Mouse (Mus musculus) ovary, adult 18-20 months (tissue): Measurements from ENCODE around the gene Nat10.

Experiments used
- DNase-seq: peaks from one replicate; pipeline ENCODE4 v3.0.0; 2022; ENCODE audit warnings: low spot score, mixed read lengths

The Nat10 gene

GRCm38 (mm10) chr2:103745481-103745880, 15.6 kb downstream of the Nat10 start:
- DNase-seq, result no peak

- no peak for DNase-seq
These were observed 17.1 kb downstream of the Nat10 start for GRCm38 (mm10) chr2:103743988-103744387.

- no peak for DNase-seq
These were observed 17.5 kb downstream of the Nat10 start for GRCm38 (mm10) chr2:103743536-103743935.

GRCm38 (mm10) chr2:103742821-103743220, 18.2 kb downstream of the Nat10 start:
- no peak for DNase-seq

GRCm38 (mm10) chr2:103731423-103731822, 29.6 kb downstream of the Nat10 start:
- no peak for DNase-seq

DNA sequence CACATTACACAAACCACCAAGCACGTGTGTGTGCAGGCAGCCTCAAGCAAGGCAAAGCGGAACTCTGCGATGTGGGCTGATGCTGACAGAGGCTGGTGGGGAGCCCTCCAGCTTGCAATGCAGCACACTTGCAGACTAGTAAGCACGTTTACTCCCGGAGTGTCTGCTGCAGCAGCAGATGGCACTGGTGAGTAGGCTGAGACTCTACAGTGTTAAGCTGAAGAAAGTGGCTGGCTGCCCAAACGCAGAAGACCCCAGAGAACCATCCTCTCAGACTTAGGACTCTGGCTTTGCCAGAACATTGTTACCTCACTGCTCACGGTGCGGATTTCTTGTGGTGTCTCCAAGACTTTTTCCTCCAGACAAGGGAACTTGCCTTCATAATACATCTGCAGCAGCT, 30.1 kb downstream of the Nat10 start:
- no peak for DNase-seq

DNA sequence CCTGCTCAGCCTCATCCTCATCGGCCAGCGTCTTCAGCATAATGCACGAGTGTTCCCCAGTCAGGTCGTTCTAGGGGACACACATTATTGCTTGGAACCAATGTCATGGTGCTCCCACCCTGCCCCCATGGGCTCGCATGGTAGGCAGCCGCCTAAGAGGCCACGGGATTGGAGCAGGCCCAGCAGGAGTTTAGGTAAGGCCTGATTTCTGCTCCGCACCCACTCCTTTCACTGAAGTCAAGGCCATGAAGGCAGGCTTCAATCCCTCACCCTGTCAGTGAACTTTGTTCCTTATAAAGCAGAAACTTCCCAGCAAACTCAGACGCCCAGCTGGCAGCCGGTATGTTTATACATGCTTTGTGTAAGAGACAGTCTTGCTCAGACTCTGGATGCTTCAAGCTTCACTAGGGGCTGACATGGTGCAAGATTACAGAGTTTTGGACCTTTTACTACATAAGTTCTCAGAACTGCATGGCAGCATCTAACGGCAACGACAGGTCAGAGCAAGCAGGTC, 33.0 kb downstream of the Nat10 start:
- DNase-seq, result no peak

DNA sequence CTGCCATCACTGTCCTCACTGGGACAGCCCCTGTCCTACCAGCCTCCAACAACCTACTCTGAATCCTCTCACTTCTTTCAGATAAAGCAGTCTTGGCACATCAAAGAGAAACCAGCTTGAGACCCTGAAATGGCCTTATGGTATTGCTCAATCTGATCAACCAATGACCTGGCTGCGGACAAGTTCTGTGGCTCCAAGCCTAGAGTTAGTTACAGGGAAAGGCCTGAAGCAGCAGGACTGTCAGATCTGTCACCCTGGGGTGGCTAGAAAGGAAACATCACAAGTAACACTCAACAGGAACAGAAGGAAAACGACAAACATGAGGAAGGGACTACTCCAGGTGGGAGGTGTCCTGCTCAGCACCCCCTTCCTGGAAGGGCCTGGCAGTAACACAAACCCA, 36.5 kb downstream of the Nat10 start:
- no peak for DNase-seq

DNA sequence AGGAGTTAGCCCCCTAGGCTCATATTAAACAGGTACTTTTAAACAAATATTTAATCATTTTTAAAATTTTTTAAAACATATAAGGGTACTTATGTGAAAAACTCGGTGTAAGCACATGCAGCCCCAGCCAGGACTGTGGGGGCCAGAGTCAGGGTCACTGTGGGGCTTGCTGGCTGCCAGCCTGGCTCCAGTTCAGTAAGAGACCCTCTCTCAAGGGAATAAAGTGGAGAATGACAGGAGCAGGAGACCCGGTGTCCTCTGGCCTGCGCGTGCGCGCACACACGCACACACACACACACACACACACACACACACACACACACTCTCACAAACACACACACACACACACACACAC, 41.8 kb downstream of the Nat10 start:
- DNase-seq, result no peak

DNA sequence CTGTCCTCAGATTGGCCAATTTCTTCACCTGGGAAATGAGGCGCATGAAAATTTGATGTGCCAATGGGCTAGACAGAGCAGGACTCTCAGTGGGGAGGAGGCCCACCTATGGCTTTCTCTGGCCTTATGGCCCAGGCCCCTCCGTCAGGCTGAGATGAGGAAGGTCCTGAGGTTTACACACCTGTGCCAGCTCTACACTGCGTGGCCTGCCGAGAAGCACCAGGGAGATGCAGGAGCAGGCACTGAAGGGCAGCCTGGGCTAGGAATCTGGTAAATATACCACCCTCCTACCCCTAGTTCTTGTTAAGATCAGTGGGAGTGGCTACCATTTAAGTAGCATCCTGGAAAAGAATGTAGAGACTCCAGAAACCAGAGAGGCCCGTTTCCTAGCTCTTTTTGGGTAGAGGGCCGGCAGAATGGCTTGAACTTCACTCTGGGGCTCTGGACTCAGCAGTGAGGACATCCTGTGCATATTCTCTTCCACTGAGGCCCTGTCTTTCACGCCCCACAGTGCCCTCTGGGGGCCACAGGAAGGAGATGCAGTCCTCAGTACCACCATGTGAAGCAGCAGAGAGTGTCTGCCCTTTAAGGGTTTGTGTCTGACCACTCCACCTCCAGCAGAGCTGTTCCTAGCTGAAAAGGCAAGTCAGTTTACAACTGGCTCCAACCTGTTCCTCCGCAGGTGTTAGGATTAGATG, 42.3 kb downstream of the Nat10 start:
- peak; percentile 40 for DNase-seq

GRCm38 (mm10) chr2:103714412-103714811, 46.7 kb downstream of the Nat10 start:
- DNase-seq, result no peak

DNA sequence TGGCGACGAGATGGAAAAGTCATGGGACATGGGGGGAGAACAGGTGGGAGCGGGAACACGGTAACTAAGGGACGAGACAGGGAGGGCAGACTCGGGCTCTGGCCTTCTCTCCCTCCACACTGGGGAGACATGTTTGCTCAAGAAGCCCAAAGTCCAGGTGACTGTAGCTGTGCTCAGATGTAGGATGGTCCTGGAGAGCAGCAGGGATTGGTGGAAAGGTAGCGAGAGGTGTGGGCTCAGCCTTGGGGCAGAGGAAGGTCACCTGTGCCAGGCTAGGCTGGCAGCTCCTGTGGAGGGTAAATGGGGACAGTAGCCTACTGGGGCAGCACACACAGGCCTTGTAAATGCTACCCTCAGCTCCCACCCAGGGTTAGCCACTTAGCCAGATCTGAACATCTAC, 47.2 kb downstream of the Nat10 start:
- DNase-seq, result no peak

- no peak for DNase-seq
These were observed 50.2 kb downstream of the Nat10 start for GRCm38 (mm10) chr2:103710849-103711248.

- DNase-seq, result no peak
These were observed 53.9 kb downstream of the Nat10 start for GRCm38 (mm10) chr2:103707056-103707776.

DNA sequence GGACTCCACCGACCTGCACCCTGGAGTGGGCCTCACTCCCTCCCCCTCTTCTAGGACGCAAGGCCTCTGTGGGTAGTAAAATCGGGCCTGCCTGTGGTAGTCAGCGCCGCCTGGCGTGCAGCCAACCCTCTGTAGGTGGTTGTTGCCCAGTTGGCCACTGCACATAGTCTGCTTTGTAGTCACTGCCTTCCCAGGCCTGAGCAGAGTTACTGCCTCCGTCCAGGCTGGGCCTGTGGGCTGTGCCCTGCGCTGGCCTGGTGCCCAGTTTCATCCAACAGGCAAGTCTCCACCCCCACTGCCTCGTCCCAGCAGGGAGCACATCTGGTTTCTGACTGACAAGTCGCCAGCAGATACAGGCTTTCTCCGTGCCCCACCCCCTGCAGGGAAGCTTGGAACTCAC, 54.8 kb downstream of the Nat10 start:
- peak; percentile 83 for DNase-seq

DNA sequence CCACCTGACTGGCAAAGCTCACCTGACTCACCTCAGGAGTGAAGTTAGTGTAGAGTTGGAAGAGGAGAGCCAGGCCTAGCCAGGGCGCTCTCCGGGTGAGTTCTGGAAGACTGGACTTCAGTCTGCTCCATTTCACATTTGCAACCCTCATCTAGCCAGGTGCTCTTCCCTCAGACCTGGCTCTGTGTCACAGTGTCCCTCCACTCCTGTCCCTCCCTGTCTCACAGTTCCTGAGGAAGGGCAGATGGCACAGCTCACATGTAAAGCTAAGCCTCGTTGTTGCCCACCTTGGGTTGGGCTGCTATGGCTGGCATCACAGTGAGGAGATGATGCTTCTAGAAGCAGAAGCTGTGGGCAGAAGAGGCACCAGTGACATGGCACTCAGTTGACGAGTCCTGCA, 55.2 kb downstream of the Nat10 start:
- no peak for DNase-seq

- DNase-seq, result no peak
These were observed 57.2 kb downstream of the Nat10 start for GRCm38 (mm10) chr2:103703865-103704264.

DNA sequence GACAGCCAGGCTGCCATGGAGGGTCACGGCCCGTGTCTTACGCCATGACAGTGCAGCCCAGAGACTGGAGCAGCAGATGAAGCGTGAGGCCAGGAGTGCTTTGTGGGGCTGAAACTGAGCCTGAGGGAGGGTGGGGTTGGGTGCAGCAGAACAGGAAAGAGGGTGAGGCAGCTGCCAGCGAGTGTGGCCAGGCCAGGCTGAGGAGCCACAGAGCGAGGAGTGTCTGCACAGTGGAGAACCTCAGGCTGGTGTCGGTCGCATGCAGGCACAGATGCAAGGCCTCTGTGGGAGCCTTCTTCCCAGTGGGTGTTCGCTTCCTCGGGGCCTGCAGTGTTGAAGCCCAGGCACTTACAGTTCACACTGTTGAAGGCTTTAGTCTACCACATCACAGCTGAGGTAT, 57.7 kb downstream of the Nat10 start:
- no peak for DNase-seq

- no peak for DNase-seq
These were observed 60.6 kb downstream of the Nat10 start for GRCm38 (mm10) chr2:103700514-103700913.

DNA sequence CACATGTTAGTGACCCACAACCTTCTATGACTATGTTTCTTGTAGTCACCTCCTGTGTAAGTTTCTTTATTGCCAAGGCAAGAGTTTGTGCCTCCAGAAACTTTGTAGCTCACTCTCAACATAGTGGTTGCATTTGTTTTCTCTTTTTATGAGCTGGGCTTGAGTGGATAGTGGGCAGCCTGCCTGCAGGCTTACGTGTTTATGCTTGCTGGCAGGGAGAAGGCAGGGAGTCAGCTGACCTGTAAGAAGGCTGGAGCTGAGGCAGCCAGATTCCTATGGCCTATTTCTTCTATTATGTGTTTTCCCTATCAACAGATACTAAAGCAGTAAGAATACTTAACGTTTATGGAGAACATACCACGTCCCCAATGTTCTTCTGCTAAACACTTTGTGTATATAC, 64.9 kb downstream of the Nat10 start:
- DNase-seq, result no peak

GRCm38 (mm10) chr2:103694777-103695563, 66.1 kb downstream of the Nat10 start:
- no peak for DNase-seq

- DNase-seq, result no peak
These were observed 68.3 kb downstream of the Nat10 start for GRCm38 (mm10) chr2:103692810-103693209.

DNA sequence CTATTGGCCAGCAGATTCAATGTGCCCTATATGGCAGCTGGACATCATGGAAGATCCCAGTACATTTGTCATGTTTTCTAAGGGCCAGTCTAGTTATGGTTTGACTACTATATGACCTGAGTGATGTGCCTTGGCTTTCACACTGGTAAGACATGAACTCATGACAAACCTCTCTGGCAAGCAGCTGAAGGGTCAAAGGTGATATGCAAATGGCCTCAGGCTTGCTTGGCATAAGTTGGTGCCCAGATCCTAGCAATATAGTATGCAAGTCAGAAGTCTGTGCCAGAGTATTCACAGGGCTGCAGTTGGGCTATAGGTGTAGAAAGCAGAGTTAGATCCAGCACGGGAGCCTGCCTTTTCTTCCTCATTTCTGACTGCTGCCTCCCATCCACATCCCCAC, 69.8 kb downstream of the Nat10 start:
- no peak for DNase-seq
